Comparison of ENCODE assay signal across 11 mouse cellular contexts in genomic region chr12:28809756-28810337, GRCm38 (mm10). TPM values are rescaled to one million over a fixed set of nuclear protein-coding genes. Genes with fewer than 3 reads are reported as not detected.
DNase-seq lines count a peak whose midpoint lies in the region; ATAC-seq lines count a peak whose summit lies in the region.
"Had no signal": no experiment of that assay in that cellular context is flagged by ENCODE, and none has a peak within 500 bp of the region (broad histone marks: within the 10 kb centered on the region; RNA-seq: fewer than 3 reads in every experiment).

No protein-coding gene starts in this region.

- H3K36me3 ChIP-seq in kidney, embryonic 16.5 days (ENCODE audit: insufficient read depth, low read length) = no peaks in the 10 kb centered on the region
- H3K36me3 ChIP-seq in hindbrain, embryonic 15.5 days = no peaks in the 10 kb centered on the region
- no peaks in the 10 kb centered on the region for H3K36me3 ChIP-seq in midbrain, embryonic 12.5 days

- no peak overlapping the region for H3K4me3 ChIP-seq in kidney, embryonic 16.5 days (ENCODE audit: low read length)
- H3K4me3 ChIP-seq in hindbrain, embryonic 15.5 days = no peak overlapping the region
- no peak overlapping the region for H3K4me3 ChIP-seq in midbrain, embryonic 12.5 days

- no peak for ATAC-seq in kidney, embryonic 16.5 days (ENCODE audit: low FRiP score, low TSS enrichment)
- peak; percentile 62 for ATAC-seq in erythroblast, adult 5-6 weeks (replicated peaks; ENCODE audit: low FRiP score, poor library complexity, severe bottlenecking)
- ATAC-seq in hindbrain, embryonic 15.5 days (ENCODE audit: low FRiP score, low read depth) = no peak
- no peak for ATAC-seq in midbrain, embryonic 12.5 days (ENCODE audit: low FRiP score, low read depth)

- 0 out of 2 replicates have a peak, but pooled peaks cover 9% of the 10 kb centered on the region for H3K4me1 ChIP-seq in kidney, embryonic 16.5 days (ENCODE audit: insufficient read depth, low read length)
- H3K4me1 ChIP-seq in hindbrain, embryonic 15.5 days (replicated peaks) = peaks cover 15% of the 10 kb centered on the region; the same call in 1 of the 2 replicates
- H3K4me1 ChIP-seq in midbrain, embryonic 12.5 days = peaks cover 18% of the 10 kb centered on the region

- H3K4me2 ChIP-seq in kidney, embryonic 16.5 days (replicated peaks; ENCODE audit: low read depth, low read length) = no peak overlapping the region
- no peak overlapping the region for H3K4me2 ChIP-seq in hindbrain, embryonic 15.5 days
- no peak overlapping the region for H3K4me2 ChIP-seq in midbrain, embryonic 12.5 days (replicated peaks)

- no peaks in the 10 kb centered on the region for H3K27me3 ChIP-seq in kidney, embryonic 16.5 days (ENCODE audit: insufficient read depth, low read length)
- H3K27me3 ChIP-seq in hindbrain, embryonic 15.5 days = no peaks in the 10 kb centered on the region
- H3K27me3 ChIP-seq in midbrain, embryonic 12.5 days = peaks cover 21% of the 10 kb centered on the region

- H3K9ac ChIP-seq in kidney, embryonic 16.5 days (replicated peaks; ENCODE audit: low read length) = no peak overlapping the region
- H3K9ac ChIP-seq in hindbrain, embryonic 15.5 days = no peak overlapping the region
- peak overlapping the region; percentile 37; the same call in 1 of the 2 replicates for H3K9ac ChIP-seq in midbrain, embryonic 12.5 days (replicated peaks)

- DNase-seq in kidney, postnatal 10 days = peak; percentile 40
- no peak for DNase-seq in cerebellum, postnatal 25 days
- no peak for DNase-seq in embryo, embryonic 11 days
- no peak for DNase-seq in adrenal gland, adult 8-10 months
- DNase-seq: cerebellum, adult 11-12 months; layer of hippocampus, adult 9-11 months; right cerebral cortex, postnatal 4 days had no signal

- 0 out of 2 replicates have a peak, but pooled peaks cover 4% of the 10 kb centered on the region for H3K9me3 ChIP-seq in kidney, embryonic 16.5 days (ENCODE audit: low read length)
- no peaks in the 10 kb centered on the region for H3K9me3 ChIP-seq in hindbrain, embryonic 15.5 days
- no peaks in the 10 kb centered on the region for H3K9me3 ChIP-seq in midbrain, embryonic 12.5 days

- no peak overlapping the region for H3K27ac ChIP-seq in kidney, embryonic 16.5 days (ENCODE audit: low read length)
- peak overlapping the region; percentile 35 for H3K27ac ChIP-seq in hindbrain, embryonic 15.5 days (replicated peaks)
- H3K27ac ChIP-seq in midbrain, embryonic 12.5 days (replicated peaks) = peak overlapping the region; percentile 63; the same call in 1 of the 2 replicates

- 54% methylated on average over 4 of the region's 4 CpGs for WGBS in kidney, embryonic 16.5 days
- 40% methylated on average over 4 of the region's 4 CpGs for WGBS in hindbrain, embryonic 15.5 days
- 46% methylated on average over 4 of the region's 4 CpGs for WGBS in midbrain, embryonic 12.5 days

RNA-seq across cellular contexts. Expression of gene Eipr1, which starts 58.2 kb away (rescaled TPM):
- polyA plus RNA-seq in kidney, embryonic 16.5 days (2015; fragmentation: Nextera tagmentation; extraction: Ambion mirVana) = 41.4 and 43.5 TPM in 2 replicates
- 15.3 and 41.1 TPM in 2 replicates for total RNA-seq in erythroblast, adult 5-6 weeks (2015; ENCODE audit: low replicate concordance)
- 20.8 and 21.6 TPM in 2 replicates for total RNA-seq in erythroblast, adult 5-6 weeks (2017; ENCODE audit: low replicate concordance)
- polyA plus RNA-seq in hindbrain, embryonic 15.5 days (2015; fragmentation: Nextera tagmentation; extraction: Ambion mirVana) = 70.9 and 71.8 TPM in 2 replicates
- polyA plus RNA-seq in midbrain, embryonic 12.5 days (2016; fragmentation: Nextera tagmentation; extraction: Ambion mirVana) = 53.6 and 55.0 TPM in 2 replicates
- 10 to 100 TPM; 25.6 to 27.2 (median 26.4) TPM for total RNA-seq in adrenal gland, adult 8-10 months (2022)

RNA-seq across cellular contexts. Expression of gene Trappc12, which starts 59.6 kb away (rescaled TPM):
- 45.5 and 49.1 TPM in 2 replicates for polyA plus RNA-seq in kidney, embryonic 16.5 days (2015; fragmentation: Nextera tagmentation; extraction: Ambion mirVana)
- 6.9 and 13.0 TPM in 2 replicates for total RNA-seq in erythroblast, adult 5-6 weeks (2015; ENCODE audit: low replicate concordance)
- total RNA-seq in erythroblast, adult 5-6 weeks (2017; ENCODE audit: low replicate concordance) = 13.1 and 13.7 TPM in 2 replicates
- 40.2 and 43.1 TPM in 2 replicates for polyA plus RNA-seq in hindbrain, embryonic 15.5 days (2015; fragmentation: Nextera tagmentation; extraction: Ambion mirVana)
- 42.1 and 45.8 TPM in 2 replicates for polyA plus RNA-seq in midbrain, embryonic 12.5 days (2016; fragmentation: Nextera tagmentation; extraction: Ambion mirVana)
- 10 to 100 TPM; 41.7 to 51.0 (median 46.9) TPM for total RNA-seq in adrenal gland, adult 8-10 months (2022)
